Mouse (Mus musculus): Measurements from ENCODE around the gene Mef2c.

DNA sequence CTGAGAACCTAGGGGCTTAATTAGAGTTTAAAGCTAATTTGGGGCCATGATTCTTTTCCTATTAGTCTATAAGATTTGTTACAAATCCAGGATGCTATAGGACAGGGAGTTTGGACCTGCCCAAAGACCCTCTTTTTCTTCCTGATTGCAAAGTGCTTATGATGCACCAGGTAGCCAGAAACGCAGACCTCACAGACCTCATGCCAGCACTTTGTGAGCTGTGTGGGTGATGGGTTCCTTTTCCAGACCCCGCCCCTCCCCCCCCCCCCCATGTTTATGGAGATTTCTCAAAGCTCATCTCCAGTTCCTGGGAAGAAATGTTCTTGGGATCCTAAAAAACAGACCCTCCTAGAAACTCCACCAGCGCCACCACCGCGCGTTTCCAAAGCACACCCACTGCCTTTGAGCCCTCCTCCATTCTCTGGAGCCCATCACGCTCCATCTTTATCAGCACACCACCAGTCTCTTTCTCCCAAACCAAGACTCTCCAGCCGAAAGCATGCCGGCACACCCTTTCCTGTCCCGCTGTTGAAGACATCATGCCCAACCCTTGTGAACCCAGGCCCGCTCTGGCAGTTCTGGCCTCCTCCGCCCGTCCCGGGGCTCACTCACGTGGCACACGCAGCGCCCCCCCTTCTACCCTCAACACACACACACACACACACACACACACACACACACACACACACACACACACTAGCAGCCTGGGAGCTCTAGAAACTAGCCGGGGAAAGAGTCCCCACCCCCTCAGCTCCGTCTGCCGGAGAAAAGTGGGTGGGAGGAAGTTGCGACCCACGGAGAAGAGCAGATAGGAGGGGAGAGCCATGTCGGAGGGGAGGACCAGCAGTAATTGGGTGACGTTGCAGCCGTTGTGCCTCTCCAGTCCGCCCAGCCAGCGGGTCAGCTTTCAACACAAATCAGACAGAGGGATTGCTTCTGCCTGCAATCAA is 14.1 kb downstream of the Mef2c start:
- TF ChIP-seq CTCF (IDR thresholded peaks at IDR 0.05; ENCODE audit: borderline replicate concordance, extremely low read depth, insufficient read depth, insufficient read length) (no peak), POLR2A (IDR thresholded peaks at IDR 0.05; ENCODE audit: borderline replicate concordance, extremely low read depth, insufficient read depth, insufficient read length, poor library complexity, severe bottlenecking) (peak; percentile 39; the same call in 1 of the 2 replicates)
